Mouse (Mus musculus) heart, embryonic 13.5 days (tissue): Measurements from ENCODE around the gene 2900026A02Rik. TPM values are rescaled to one million over a fixed set of nuclear protein-coding genes. Genes with fewer than 3 reads are reported as not detected.

ENCODE experiments used
- ATAC-seq: fragments of 200-750 bp; cut with Nextera tagmentation; 2 replicates; pipeline ENCODE4 v1.8.0; 2017; ENCODE audit warnings: moderate TSS enrichment; ENCODE audit not compliant: insufficient number of reproducible peaks, low FRiP score, low TSS enrichment; ENCODE audit errors: extremely low read depth
- H3K27ac ChIP-seq: fragments of 300-500 bp; sonication (generic); replicated peaks from 2 replicates; pipeline ENCODE4 v1.5.1; 2015; ENCODE audit warnings: moderate library complexity, mild to moderate bottlenecking, inconsistent platforms
- H3K27me3 ChIP-seq: fragments of 300-500 bp; sonication (generic); replicated peaks from 2 replicates; pipeline ENCODE4 v1.6.1; 2015; ENCODE audit warnings: mild to moderate bottlenecking, inconsistent platforms
- H3K36me3 ChIP-seq: fragments of 300-500 bp; sonication (generic); 2 replicates; pipeline ENCODE4 v1.6.1; 2015; ENCODE audit warnings: mild to moderate bottlenecking, inconsistent platforms
- H3K4me1 ChIP-seq: fragments of 300-500 bp; sonication (generic); 2 replicates; pipeline ENCODE4 v1.6.1; 2015; ENCODE audit warnings: inconsistent platforms
- H3K4me2 ChIP-seq: fragments of 300-500 bp; sonication (generic); 2 replicates; pipeline ENCODE4 v1.6.1; 2015; ENCODE audit warnings: inconsistent platforms, mild to moderate bottlenecking, moderate library complexity
- H3K4me3 ChIP-seq: fragments of 300-500 bp; sonication (generic); 2 replicates; pipeline ENCODE4 v1.5.1; 2015; ENCODE audit warnings: moderate library complexity, mild to moderate bottlenecking, inconsistent platforms
- H3K9ac ChIP-seq: fragments of 300-500 bp; sonication (generic); 2 replicates; pipeline ENCODE4 v1.6.1; 2015; ENCODE audit warnings: inconsistent platforms, mild to moderate bottlenecking, moderate library complexity
- H3K9me3 ChIP-seq: fragments of 300-500 bp; sonication (generic); 2 replicates; pipeline ENCODE4 v1.6.1; 2016; ENCODE audit warnings: inconsistent platforms
- WGBS: fragments of 180-500 bp; shearing (Covaris S2); methylation state at CpG from one replicate; pipeline ENCODE4 v1.1.7; 2015; ENCODE audit warnings: mixed read lengths; 5-methylcytosine and 5-hydroxymethylcytosine counted together
- polyA plus RNA-seq: library from polyadenylated mRNA; unstranded; fragments of >200 nt; fragmentation: Nextera tagmentation; extraction: Ambion mirVana; gene quantifications from 2 replicates; pipeline ENCODE4 v1.2.1, GENCODE M21; 2015

2900026A02Rik gene
- polyA plus RNA-seq, 1 experiment from 2014 or later = 14.8 TPM

DNA sequence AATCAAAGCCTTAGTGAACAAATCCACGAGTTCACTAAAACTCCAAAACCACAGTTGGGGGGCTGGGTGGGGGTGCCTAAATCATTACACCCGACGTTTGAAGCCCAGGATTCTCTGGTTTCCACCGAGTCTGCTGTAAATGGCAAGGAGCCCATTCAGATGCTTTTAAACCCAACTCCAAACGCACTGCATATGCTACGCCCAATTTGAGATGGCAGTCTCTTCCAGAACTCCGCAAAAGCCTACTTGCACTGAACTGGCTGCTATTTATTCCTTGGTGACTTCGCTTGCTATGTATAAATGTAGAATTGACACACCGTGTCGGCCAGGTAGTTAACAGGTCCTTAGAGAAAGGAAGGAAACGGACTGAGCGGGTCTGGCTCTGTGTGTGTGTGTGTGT is 25.6 kb downstream of the 2900026A02Rik start:
- no peak for ATAC-seq
- Histone ChIP-seq H3K36me3 (no peaks in the 10 kb centered on the region; the same call in 1 of the 2 replicates), H3K9ac (no peak overlapping the region), H3K27me3 (0 out of 2 replicates have a peak, but pooled peaks cover 6% of the 10 kb centered on the region), H3K4me2 (no peak overlapping the region), H3K27ac (no peak overlapping the region), H3K9me3 (no peaks in the 10 kb centered on the region), H3K4me3 (no peak overlapping the region), H3K4me1 (peaks cover 36% of the 10 kb centered on the region)
- WGBS = 80% methylated on average over 12 of the region's 12 CpGs

DNA sequence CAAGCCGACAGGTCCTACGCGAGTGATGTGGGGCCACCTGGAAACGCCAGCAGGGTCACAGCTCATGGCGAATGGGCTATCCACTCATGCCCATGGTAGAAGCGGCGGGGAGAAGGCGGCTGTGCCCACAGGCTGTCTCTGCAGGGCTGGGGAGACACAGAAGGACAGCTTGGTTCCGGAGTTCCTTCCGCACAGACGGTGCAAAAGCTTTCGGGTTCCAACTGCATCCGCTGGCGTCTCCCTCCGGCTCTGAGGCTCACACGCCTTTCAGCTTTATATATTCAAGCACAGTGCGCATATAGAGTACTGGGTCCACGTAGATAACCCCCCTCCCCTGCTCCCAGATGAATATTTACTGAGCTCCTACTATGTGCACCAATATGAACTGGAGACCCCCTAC is 27.3 kb downstream of the 2900026A02Rik start:
- Histone ChIP-seq H3K36me3 (no peaks in the 10 kb centered on the region; the same call in 1 of the 2 replicates), H3K4me3 (no peak overlapping the region), H3K4me1 (peaks cover 22% of the 10 kb centered on the region), H3K9ac (no peak overlapping the region), H3K9me3 (no peaks in the 10 kb centered on the region), H3K27me3 (0 out of 2 replicates have a peak, but pooled peaks cover 6% of the 10 kb centered on the region), H3K27ac (no peak overlapping the region), H3K4me2 (no peak overlapping the region)
- WGBS = 85% methylated on average over 18 of the region's 18 CpGs
- no peak for ATAC-seq

DNA sequence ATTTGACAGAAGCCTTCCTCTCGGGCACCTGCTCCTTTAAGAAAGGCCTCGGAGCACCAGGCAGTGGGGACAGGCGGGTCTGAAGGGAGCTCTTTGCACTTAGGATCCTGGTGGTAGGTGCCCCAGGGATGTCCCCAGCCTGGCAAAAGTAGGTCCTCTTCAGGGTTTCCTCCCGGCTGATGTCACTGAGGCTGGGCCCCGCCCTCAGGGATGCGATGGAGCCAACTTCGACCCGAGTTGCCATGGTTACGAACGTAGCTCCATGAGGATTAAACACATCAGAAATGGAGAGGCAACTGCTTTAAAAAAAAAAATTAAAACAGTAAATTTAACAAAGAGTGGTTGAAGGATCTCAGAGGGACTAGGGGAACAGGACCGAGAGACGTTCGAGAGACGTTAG is 29.1 kb downstream of the 2900026A02Rik start:
- no peaks in the 10 kb centered on the region for H3K9me3 ChIP-seq
- H3K27me3 ChIP-seq = 0 out of 2 replicates have a peak, but pooled peaks cover 6% of the 10 kb centered on the region
- no peak for ATAC-seq
- peaks cover 11% of the 10 kb centered on the region for H3K4me1 ChIP-seq
- WGBS = 69% methylated on average over 14 of the region's 14 CpGs
- H3K4me3 ChIP-seq = no peak overlapping the region
- no peak overlapping the region for H3K27ac ChIP-seq
- no peaks in the 10 kb centered on the region; the same call in 1 of the 2 replicates for H3K36me3 ChIP-seq
- no peak overlapping the region for H3K9ac ChIP-seq
- no peak overlapping the region for H3K4me2 ChIP-seq

DNA sequence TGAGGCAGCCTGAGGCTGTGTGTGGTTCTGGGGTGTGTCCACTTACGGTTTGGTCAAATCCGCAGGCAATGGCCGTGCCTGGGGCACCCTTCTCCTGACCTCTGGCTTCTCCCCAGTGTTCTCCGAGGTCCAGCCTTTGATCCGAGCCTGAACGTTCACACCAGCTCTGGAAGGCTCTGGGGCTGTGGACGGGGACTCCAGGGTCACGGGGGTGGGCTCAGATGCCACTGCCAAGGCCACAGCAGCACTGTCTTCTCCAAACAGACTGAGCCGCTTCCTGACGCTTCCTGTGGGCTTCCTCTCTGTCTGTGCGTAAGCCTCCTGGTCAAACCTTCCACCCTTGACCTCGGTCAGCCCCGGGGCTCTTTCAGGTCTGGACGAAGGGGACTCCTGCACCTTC is 30.5 kb downstream of the 2900026A02Rik start:
- peaks cover 3% of the 10 kb centered on the region; the same call in 1 of the 2 replicates for H3K4me1 ChIP-seq
- H3K9ac ChIP-seq = no peak overlapping the region
- ATAC-seq = no peak
- no peak overlapping the region for H3K4me2 ChIP-seq
- H3K36me3 ChIP-seq = no peaks in the 10 kb centered on the region; the same call in 1 of the 2 replicates
- H3K27me3 ChIP-seq = no peaks in the 10 kb centered on the region
- no peak overlapping the region for H3K4me3 ChIP-seq
- no peaks in the 10 kb centered on the region for H3K9me3 ChIP-seq
- WGBS = 61% methylated on average over 14 of the region's 14 CpGs
- no peak overlapping the region for H3K27ac ChIP-seq

- H3K9me3 ChIP-seq = peaks cover 2% of the 10 kb centered on the region; the same call in 1 of the 2 replicates
- no peak for ATAC-seq
- H3K27me3 ChIP-seq = no peaks in the 10 kb centered on the region
- H3K9ac ChIP-seq = no peak overlapping the region
- 0 out of 2 replicates have a peak, but pooled peaks cover 6% of the 10 kb centered on the region for H3K36me3 ChIP-seq
- 31% methylated on average over 6 of the region's 6 CpGs for WGBS
- no peak overlapping the region for H3K4me2 ChIP-seq
- H3K4me1 ChIP-seq = peaks cover 16% of the 10 kb centered on the region
- H3K27ac ChIP-seq = peak overlapping the region; percentile 43
- H3K4me3 ChIP-seq = no peak overlapping the region
These were observed 39.6 kb downstream of the 2900026A02Rik start for GRCm38 (mm10) chr5:113181441-113181840.

DNA sequence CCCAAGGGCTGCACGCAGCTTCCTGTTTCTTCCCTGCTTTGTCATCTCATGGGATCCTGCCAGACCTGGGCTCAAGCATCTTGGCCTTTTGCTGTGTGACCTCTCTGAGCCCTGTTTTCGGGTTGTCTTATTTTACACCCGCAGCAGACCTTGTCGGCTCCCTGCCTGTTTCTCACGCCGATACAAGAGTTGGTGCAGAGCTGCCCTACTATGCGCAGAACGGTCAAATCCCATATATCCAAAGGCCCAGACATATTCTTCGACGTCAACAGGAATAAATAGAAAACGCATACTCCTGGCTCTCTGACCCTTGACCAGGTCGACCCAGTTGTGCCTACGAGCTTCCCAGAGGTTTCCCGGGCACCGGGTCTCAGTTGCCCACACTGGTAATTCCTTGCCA is 40.3 kb downstream of the 2900026A02Rik start:
- Histone ChIP-seq H3K9me3 (peaks cover 2% of the 10 kb centered on the region; the same call in 1 of the 2 replicates), H3K36me3 (0 out of 2 replicates have a peak, but pooled peaks cover 6% of the 10 kb centered on the region), H3K27ac (peak overlapping the region; percentile 76), H3K4me1 (peaks cover 16% of the 10 kb centered on the region), H3K9ac (peak overlapping the region; percentile 80), H3K4me3 (peak overlapping the region; percentile 47), H3K4me2 (peak overlapping the region; percentile 71), H3K27me3 (no peaks in the 10 kb centered on the region)
- WGBS = 76% methylated on average over 15 of the region's 15 CpGs
- no peak for ATAC-seq

- ATAC-seq = peak; percentile 42; the same call in 1 of the 2 replicates
- peak overlapping the region; percentile 80 for H3K9ac ChIP-seq
- WGBS = 2% methylated on average over 30 of the region's 30 CpGs
- H3K9me3 ChIP-seq = peaks cover 2% of the 10 kb centered on the region; the same call in 1 of the 2 replicates
- H3K4me2 ChIP-seq = peak overlapping the region; percentile 71
- H3K27me3 ChIP-seq = no peaks in the 10 kb centered on the region
- H3K4me1 ChIP-seq = peaks cover 19% of the 10 kb centered on the region
- H3K36me3 ChIP-seq = 0 out of 2 replicates have a peak, but pooled peaks cover 6% of the 10 kb centered on the region
- H3K27ac ChIP-seq = peak overlapping the region; percentile 76
- peak overlapping the region; percentile 47 for H3K4me3 ChIP-seq
These were observed 41.0 kb downstream of the 2900026A02Rik start for GRCm38 (mm10) chr5:113179843-113180682.

GRCm38 (mm10) chr5:113179451-113179842 is 41.6 kb downstream of the 2900026A02Rik start:
- Histone ChIP-seq H3K27me3 (no peaks in the 10 kb centered on the region), H3K9ac (peak overlapping the region; percentile 80), H3K4me3 (peak overlapping the region; percentile 47), H3K9me3 (peaks cover 2% of the 10 kb centered on the region; the same call in 1 of the 2 replicates), H3K27ac (peak overlapping the region; percentile 76), H3K4me2 (peak overlapping the region; percentile 71), H3K4me1 (peaks cover 20% of the 10 kb centered on the region), H3K36me3 (0 out of 2 replicates have a peak, but pooled peaks cover 6% of the 10 kb centered on the region)
- WGBS = 4% methylated on average over 9 of the region's 9 CpGs
- ATAC-seq = no peak

DNA sequence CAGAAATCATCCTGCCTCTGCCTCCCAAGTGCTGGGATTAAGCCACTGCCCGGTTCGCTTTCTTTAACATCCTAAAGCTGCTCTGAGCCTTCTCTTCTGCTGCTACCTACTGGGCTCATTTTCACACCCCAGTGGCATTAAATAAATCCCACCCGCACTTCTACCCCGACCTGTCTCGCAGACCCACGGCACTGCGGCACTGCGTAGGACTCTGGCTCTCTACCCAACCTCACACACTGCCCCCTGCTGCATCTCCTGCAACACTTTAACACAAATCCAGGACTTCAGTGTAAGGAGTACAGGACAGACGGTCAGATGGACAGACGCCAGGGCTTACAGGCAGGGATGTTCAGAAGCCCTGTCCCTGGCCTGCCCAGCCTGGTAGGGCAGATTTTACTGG is 45.1 kb downstream of the 2900026A02Rik start:
- H3K27ac ChIP-seq = no peak overlapping the region
- WGBS = 88% methylated on average over 10 of the region's 10 CpGs
- no peak overlapping the region for H3K4me2 ChIP-seq
- no peaks in the 10 kb centered on the region for H3K36me3 ChIP-seq
- no peak overlapping the region for H3K4me3 ChIP-seq
- H3K4me1 ChIP-seq = peaks cover 22% of the 10 kb centered on the region
- no peak overlapping the region for H3K9ac ChIP-seq
- peaks cover 2% of the 10 kb centered on the region; the same call in 1 of the 2 replicates for H3K9me3 ChIP-seq
- no peak for ATAC-seq
- no peaks in the 10 kb centered on the region for H3K27me3 ChIP-seq

DNA sequence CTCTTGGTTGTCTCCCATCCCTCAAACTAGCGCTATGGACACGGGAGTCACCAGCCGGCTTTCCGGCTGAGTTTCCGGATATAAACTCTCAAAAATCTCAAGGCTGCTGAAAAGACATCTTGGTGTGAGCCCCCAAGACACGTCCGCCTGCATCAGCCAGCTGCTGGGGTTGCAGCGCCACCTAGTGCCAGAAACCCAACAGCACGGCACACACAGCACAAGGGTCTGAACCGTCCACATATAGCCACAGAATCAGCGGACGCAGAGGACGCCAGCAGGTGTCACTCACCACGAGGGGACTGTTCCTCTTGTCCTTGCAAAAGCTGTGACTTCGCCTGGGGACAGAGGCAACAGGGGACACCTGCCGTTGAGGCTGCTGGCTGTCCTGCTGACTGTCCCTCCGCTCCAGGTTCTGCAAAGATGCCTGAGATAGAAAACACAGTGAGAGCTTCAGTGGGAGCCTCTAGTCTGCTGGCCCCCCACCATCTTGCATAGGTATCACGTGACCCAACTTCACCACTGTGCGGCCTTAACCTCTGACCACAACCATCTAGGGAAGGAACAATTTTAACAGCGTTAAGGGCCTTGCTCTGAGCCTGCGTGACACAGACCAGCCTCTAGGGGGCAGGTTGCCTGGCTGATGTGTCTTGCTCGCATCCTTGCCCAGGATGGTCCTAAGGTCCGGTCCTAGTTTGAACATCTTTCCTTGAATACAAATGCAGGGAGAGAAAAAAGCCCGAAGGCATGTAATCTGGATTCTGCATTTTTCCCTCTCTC is 45.9 kb downstream of the 2900026A02Rik start:
- ATAC-seq = no peak
- Histone ChIP-seq H3K4me3 (no peak overlapping the region), H3K4me2 (no peak overlapping the region), H3K9me3 (peaks cover 2% of the 10 kb centered on the region; the same call in 1 of the 2 replicates), H3K27ac (no peak overlapping the region), H3K9ac (no peak overlapping the region), H3K27me3 (no peaks in the 10 kb centered on the region), H3K4me1 (peaks cover 14% of the 10 kb centered on the region), H3K36me3 (no peaks in the 10 kb centered on the region)
- WGBS = 29% methylated on average over 24 of the region's 24 CpGs

- no peak overlapping the region for H3K4me3 ChIP-seq
- no peaks in the 10 kb centered on the region for H3K27me3 ChIP-seq
- no peak overlapping the region for H3K27ac ChIP-seq
- peak overlapping the region; percentile 54; the same call in 1 of the 2 replicates for H3K9ac ChIP-seq
- no peaks in the 10 kb centered on the region for H3K36me3 ChIP-seq
- H3K4me1 ChIP-seq = 0 out of 2 replicates have a peak, but pooled peaks cover 6% of the 10 kb centered on the region
- no peak for ATAC-seq
- 15% methylated on average over 5 of the region's 5 CpGs for WGBS
- H3K4me2 ChIP-seq = no peak overlapping the region
- peaks cover 2% of the 10 kb centered on the region; the same call in 1 of the 2 replicates for H3K9me3 ChIP-seq
These were observed 47.7 kb downstream of the 2900026A02Rik start for GRCm38 (mm10) chr5:113173318-113173717.
